Mouse (Mus musculus) hindbrain, embryonic 15.5 days (tissue): ENCODE data around the gene Kcnab1. TPM values are rescaled to one million over a fixed set of nuclear protein-coding genes. Genes with fewer than 3 reads are reported as not detected.
A peak's percentile ranks its signal among the peaks of the same experiment; 100 is the strongest.

Experiments used
- ATAC-seq: fragments of 200-750 bp; cut with Nextera tagmentation; 2 replicates; pipeline ENCODE4 v1.8.0; 2017; ENCODE audit warnings: low read depth, moderate number of reproducible peaks, moderate TSS enrichment; ENCODE audit not compliant: low FRiP score
- H3K27ac ChIP-seq: fragments of 300-500 bp; sonication (generic); replicated peaks from 2 replicates; pipeline ENCODE4 v1.5.1; 2015; ENCODE audit warnings: mild to moderate bottlenecking, inconsistent platforms
- H3K27me3 ChIP-seq: fragments of 300-500 bp; sonication (generic); 2 replicates; pipeline ENCODE4 v1.6.1; 2015; ENCODE audit warnings: control low read depth, inconsistent platforms
- H3K36me3 ChIP-seq: fragments of 300-500 bp; sonication (generic); 2 replicates; pipeline ENCODE4 v1.6.1; 2015; ENCODE audit warnings: control low read depth, inconsistent platforms
- H3K4me1 ChIP-seq: fragments of 300-500 bp; sonication (generic); replicated peaks from 2 replicates; pipeline ENCODE4 v1.6.1; 2015; ENCODE audit warnings: control low read depth, inconsistent platforms
- H3K4me2 ChIP-seq: fragments of 300-500 bp; sonication (generic); 2 replicates; pipeline ENCODE4 v1.6.1; 2015; ENCODE audit warnings: moderate library complexity, mild to moderate bottlenecking, inconsistent platforms
- H3K4me3 ChIP-seq: fragments of 300-500 bp; sonication (generic); 2 replicates; pipeline ENCODE4 v1.5.1; 2015; ENCODE audit warnings: mild to moderate bottlenecking, inconsistent platforms
- H3K9ac ChIP-seq: fragments of 300-500 bp; sonication (generic); 2 replicates; pipeline ENCODE4 v1.6.1; 2015; ENCODE audit warnings: inconsistent platforms
- H3K9me3 ChIP-seq: fragments of 300-500 bp; sonication (generic); 2 replicates; pipeline ENCODE4 v1.6.1; 2016; ENCODE audit warnings: control low read depth, inconsistent platforms
- WGBS: fragments of 180-500 bp; shearing (Covaris S2); methylation state at CpG from one replicate; pipeline ENCODE4 v1.1.7; 2015; 5-methylcytosine and 5-hydroxymethylcytosine counted together
- polyA plus RNA-seq: library from polyadenylated mRNA; unstranded; fragments of >200 nt; fragmentation: Nextera tagmentation; extraction: Ambion mirVana; gene quantifications from 2 replicates; pipeline ENCODE4 v1.2.1, GENCODE M21; 2015

Gene Kcnab1
- polyA plus RNA-seq = 9.6 and 10.9 TPM in 2 replicates

DNA sequence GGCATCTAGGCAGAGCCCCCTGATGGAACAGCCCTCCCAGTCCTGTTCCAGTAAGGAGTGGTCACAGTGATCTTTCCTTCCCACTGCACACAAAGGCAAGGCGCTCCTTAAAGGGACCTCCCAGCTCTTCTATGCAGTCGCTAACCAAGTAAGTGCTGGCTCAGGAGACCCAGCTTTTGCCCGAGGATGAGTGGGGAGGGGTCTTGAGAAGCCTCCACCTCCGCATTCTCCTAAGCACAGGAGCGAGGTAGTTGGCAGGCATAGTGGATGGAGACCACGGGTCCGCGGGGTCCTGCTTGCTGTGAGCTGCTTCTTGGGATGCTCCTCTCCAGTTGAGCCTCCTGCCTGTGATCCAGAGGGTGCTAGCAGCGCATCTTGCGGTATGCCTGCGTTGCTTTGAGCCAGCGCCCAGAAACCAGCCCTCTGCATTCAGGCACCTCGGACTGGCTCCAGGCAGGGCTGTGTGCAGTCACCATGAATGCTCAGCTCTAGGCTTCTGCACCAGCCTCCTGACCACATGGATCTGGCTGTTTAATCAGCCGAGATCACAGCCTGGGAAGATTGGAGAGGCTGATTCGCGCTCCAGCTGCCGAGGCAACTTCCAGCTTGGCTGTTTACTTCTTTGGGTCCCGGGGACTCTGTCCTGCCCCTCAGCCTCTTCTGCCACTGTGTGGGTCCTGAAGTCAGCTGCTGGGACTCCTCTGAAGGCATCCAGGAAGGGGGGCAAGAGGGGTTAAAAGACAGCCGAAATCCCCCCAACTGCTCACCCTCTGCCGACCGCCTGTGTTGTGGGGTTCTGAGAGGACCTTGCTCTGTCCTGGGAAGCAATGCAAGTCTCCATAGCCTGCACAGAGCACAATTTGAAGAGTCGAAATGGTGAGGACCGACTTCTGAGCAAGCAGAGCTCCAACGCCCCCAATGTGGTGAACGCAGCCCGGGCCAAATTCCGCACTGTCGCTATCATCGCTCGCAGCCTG lies at the start of gene Kcnab1:
Kcnab1 (plus strand) TSS at position 440 of the 977 bp plus-strand sequence.
- Histone ChIP-seq H3K4me1 (peaks cover 21% of the 10 kb centered on the region), H3K9me3 (no peaks in the 10 kb centered on the region), H3K27ac (peak within 1 kb of the TSS; percentile 55), H3K4me3 (peak within 1 kb of the TSS; percentile 56), H3K27me3 (0 out of 2 replicates have a peak, but pooled peaks cover 7% of the 10 kb centered on the region), H3K4me2 (peak within 1 kb of the TSS; percentile 97), H3K36me3 (no peaks in the 10 kb centered on the region), H3K9ac (peak within 1 kb of the TSS; percentile 59)
- 2% methylated on average over 30 of the region's 30 CpGs for WGBS
- ATAC-seq = peak; percentile 92

DNA sequence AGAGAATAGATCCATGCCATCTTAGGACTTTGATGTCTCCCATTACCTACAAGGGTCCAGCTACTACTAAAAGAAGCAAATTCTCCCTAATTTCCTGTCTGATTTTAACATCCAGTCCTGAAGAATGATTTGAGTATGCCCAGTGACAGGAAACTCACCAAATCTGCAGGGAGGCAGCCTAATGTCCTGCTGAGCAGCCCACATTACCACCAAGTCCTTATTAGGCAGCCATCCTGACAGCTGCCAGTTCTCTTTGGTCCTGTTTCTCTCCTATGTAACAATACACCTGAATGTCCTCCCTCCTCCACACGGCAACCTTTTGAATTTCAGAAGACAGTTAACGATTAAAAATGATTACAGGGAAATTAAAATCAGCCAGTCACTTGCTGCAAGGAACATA lies 20.9 kb upstream of the Kcnab1 start:
- Histone ChIP-seq H3K4me2 (no peak overlapping the region), H3K27me3 (no peaks in the 10 kb centered on the region), H3K9ac (no peak overlapping the region), H3K4me3 (no peak overlapping the region), H3K27ac (no peak overlapping the region), H3K4me1 (no peaks in the 10 kb centered on the region), H3K36me3 (no peaks in the 10 kb centered on the region), H3K9me3 (no peaks in the 10 kb centered on the region)
- no peak for ATAC-seq
- WGBS = 73% methylated on average over 2 of the region's 2 CpGs

DNA sequence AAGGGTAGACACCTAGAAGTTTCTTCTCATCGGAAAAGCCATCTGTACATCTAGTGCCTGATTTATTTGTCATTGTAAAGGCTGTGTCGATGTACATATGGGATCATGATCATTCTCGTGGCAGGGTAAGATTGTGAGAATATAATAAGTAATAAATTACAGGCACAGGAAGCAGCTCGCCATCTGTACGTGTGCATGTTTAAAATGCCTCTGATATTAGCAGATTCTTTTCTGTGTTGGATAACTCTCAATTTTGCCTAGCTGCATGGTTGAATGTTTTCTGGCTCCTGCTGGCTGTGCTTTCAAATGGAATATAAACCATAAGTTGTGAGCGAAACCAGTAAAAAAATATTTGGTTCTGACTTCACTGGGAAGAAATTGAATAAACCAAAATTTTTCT lies 5.1 kb upstream of the Kcnab1 start:
- Histone ChIP-seq H3K9ac (no peak overlapping the region), H3K4me2 (no peak overlapping the region), H3K4me1 (peaks cover 8% of the 10 kb centered on the region), H3K4me3 (no peak overlapping the region), H3K36me3 (no peaks in the 10 kb centered on the region), H3K27ac (no peak overlapping the region), H3K27me3 (0 out of 2 replicates have a peak, but pooled peaks cover 7% of the 10 kb centered on the region), H3K9me3 (no peaks in the 10 kb centered on the region)
- no peak for ATAC-seq
- 71% methylated on average over 6 of the region's 6 CpGs for WGBS

DNA sequence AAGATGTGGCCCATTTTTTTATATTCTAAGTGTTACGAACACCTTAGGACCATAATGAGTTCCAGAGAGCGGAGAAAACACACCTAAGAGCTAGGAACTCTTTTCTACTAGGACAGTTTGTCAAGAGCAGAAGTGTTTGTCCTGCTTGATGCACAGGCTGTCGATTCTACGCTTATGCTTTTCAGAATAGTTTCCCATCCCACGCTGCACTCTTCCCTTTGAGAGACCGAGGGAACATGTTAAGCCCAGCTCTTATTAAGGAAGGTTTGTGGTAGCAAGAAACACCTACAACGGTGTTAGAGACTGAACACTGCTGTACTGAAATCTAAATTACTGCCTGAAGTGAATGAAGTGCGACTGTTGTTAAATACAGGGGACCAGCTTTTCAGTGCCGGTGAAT lies 1.0 kb downstream of the Kcnab1 start:
- H3K4me3 ChIP-seq = peak overlapping the region; percentile 56
- H3K4me1 ChIP-seq = peaks cover 21% of the 10 kb centered on the region
- ATAC-seq = no peak
- WGBS = 73% methylated on average over 9 of the region's 9 CpGs
- peak overlapping the region; percentile 97 for H3K4me2 ChIP-seq
- H3K9ac ChIP-seq = no peak overlapping the region
- no peaks in the 10 kb centered on the region for H3K36me3 ChIP-seq
- no peaks in the 10 kb centered on the region for H3K9me3 ChIP-seq
- no peak overlapping the region for H3K27ac ChIP-seq
- H3K27me3 ChIP-seq = 0 out of 2 replicates have a peak, but pooled peaks cover 7% of the 10 kb centered on the region

DNA sequence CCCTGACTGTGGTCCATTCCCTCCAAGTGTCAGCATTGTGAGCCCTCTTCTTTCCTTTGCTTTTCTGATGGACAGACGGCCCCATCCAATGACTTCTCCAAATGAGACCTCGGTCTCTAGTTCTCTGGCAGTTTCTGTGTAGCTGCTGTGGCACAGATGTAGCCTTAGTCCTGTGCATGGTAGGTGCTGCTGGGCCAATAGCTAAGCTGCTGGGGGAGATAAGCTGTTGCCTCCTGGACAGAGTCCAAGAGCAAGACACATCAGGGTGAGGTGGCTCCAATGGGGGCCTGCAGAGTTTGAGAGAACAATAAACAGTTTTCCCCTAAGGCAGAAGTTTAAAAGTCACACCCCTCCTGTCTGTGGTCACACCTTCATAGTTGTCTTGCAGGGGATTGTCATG lies 2.0 kb downstream of the Kcnab1 start:
- no peak for ATAC-seq
- Histone ChIP-seq H3K9me3 (no peaks in the 10 kb centered on the region), H3K4me2 (peak overlapping the region; percentile 97; the same call in 1 of the 2 replicates), H3K27me3 (0 out of 2 replicates have a peak, but pooled peaks cover 7% of the 10 kb centered on the region), H3K4me3 (no peak overlapping the region), H3K27ac (no peak overlapping the region), H3K4me1 (peaks cover 21% of the 10 kb centered on the region), H3K36me3 (no peaks in the 10 kb centered on the region), H3K9ac (no peak overlapping the region)
- WGBS = 84% methylated on average over 2 of the region's 2 CpGs

DNA sequence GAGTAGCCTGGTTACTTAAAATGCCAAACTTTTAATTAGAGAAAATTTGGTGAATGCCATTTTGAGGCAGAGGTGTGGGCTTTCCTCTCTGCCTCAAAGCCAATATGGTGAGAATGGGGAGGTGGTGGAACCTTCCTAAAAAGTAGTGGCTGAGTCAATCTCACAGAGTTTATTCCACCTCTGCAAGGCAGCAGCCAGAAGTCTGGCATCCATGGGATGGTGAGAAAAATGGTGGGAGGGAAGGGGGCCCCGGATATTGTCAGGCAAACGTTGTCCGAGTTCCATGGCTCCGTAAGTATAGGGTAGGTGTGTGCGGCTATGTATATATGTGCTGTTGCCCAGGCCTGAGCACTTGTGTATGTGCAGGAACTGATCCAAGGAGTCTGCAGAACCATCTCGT lies 6.0 kb downstream of the Kcnab1 start:
- no peaks in the 10 kb centered on the region for H3K27me3 ChIP-seq
- H3K9ac ChIP-seq = no peak overlapping the region
- H3K4me3 ChIP-seq = no peak overlapping the region
- no peaks in the 10 kb centered on the region for H3K36me3 ChIP-seq
- WGBS = 92% methylated on average over 6 of the region's 6 CpGs
- no peak overlapping the region for H3K4me2 ChIP-seq
- ATAC-seq = no peak
- H3K4me1 ChIP-seq = peaks cover 2% of the 10 kb centered on the region
- no peaks in the 10 kb centered on the region for H3K9me3 ChIP-seq
- H3K27ac ChIP-seq = no peak overlapping the region

DNA sequence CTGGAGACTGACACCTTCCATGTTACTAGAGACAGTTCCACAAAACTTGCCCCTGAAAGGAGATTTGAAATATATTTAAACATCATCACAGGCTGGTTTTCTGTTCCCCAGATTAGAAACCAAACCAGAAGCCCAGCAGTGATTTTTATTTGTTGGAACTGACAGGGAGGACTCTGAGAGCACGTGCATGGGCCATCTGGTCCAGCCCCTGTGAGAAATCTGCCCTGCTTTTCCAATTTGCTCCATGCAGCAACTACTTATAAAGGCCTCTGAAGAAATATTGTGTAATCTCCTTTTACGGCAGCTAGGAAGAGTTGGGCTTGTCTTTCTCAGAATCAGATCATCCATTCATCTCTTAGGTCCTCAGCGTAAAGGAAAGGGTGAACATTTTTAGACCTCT lies 7.8 kb downstream of the Kcnab1 start:
- no peaks in the 10 kb centered on the region for H3K36me3 ChIP-seq
- WGBS = 81% methylated on average over 3 of the region's 3 CpGs
- H3K4me3 ChIP-seq = no peak overlapping the region

DNA sequence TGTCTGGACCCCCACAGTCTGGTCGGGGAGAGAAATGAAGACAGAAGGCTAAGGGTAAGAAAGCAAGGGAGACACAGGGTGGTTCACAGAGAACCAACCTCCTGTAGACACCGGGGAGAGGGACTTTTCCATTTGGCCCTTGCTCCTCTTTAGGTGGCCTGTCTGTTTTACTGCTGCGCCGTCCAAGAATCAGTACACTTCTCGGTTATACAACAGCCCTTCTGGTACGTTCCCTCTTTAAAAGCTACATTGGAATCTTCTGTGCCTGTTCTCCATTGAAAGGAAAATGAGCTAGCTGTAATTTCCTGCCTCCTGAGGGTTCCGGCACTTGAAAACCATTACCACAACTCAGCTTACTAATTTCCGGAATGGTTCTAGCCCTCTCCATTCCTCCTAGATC lies 8.2 kb downstream of the Kcnab1 start:
- no peak overlapping the region for H3K27ac ChIP-seq
- 83% methylated on average over 8 of the region's 8 CpGs for WGBS
- no peak overlapping the region for H3K4me3 ChIP-seq
- H3K9ac ChIP-seq = no peak overlapping the region
- H3K9me3 ChIP-seq = no peaks in the 10 kb centered on the region
- ATAC-seq = no peak
- H3K27me3 ChIP-seq = no peaks in the 10 kb centered on the region
- H3K4me2 ChIP-seq = no peak overlapping the region
- H3K36me3 ChIP-seq = no peaks in the 10 kb centered on the region
- no peaks in the 10 kb centered on the region for H3K4me1 ChIP-seq

More for the DNA sequence above, 7.8 kb downstream of the Kcnab1 start:
- Histone ChIP-seq H3K9me3 (no peaks in the 10 kb centered on the region), H3K9ac (no peak overlapping the region), H3K27ac (no peak overlapping the region), H3K4me1 (no peaks in the 10 kb centered on the region), H3K27me3 (no peaks in the 10 kb centered on the region), H3K4me2 (no peak overlapping the region)
- no peak for ATAC-seq

DNA sequence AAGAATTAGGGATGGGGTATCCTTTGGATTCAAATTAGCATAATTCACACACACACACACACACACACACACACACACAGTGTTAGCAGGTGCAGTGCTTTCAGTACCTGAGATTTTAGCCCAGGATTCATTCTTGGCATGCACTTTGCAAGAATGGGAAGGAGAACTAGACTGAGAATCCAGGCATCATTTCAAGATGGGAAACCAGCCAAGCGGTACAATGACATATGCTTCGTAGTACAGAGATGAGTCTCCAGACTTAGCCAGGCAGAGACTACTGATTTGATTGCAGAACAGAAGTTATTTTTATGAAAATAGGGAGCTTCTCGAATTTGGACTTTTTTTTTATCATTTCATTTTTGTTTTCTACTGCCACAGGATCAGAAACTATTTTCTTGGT lies 15.8 kb downstream of the Kcnab1 start:
- H3K36me3 ChIP-seq = no peaks in the 10 kb centered on the region
- no peaks in the 10 kb centered on the region for H3K27me3 ChIP-seq
- no peak overlapping the region for H3K27ac ChIP-seq
- 0 out of 2 replicates have a peak, but pooled peaks have one; percentile 51 for ATAC-seq
- no peak overlapping the region for H3K4me2 ChIP-seq
- H3K9ac ChIP-seq = no peak overlapping the region
- no peaks in the 10 kb centered on the region for H3K4me1 ChIP-seq
- no peak overlapping the region for H3K4me3 ChIP-seq
- H3K9me3 ChIP-seq = no peaks in the 10 kb centered on the region
- 64% methylated on average over 3 of the region's 3 CpGs for WGBS

DNA sequence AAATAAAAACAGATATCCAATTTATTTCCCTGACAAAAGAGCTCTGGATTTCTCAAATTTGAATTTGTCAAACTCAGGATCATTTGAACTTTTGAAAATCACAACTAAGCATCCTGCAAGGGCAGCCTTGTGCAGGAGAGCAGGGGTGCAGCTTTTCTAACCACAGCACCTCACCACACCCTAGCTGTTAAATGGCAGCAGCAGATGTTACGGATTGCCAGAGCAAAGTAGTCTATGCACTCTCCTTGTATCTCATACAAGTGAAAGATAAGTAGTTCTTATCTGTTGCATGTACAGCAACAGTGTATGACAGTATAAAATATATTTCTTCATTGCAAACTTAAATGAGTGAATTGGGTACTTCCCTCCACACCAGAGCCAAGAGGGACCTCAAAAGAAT lies 20.4 kb downstream of the Kcnab1 start:
- no peaks in the 10 kb centered on the region for H3K9me3 ChIP-seq
- H3K27ac ChIP-seq = no peak overlapping the region
- no peak for ATAC-seq
- H3K9ac ChIP-seq = no peak overlapping the region
- H3K4me2 ChIP-seq = no peak overlapping the region
- 93% methylated on average over 1 of the region's 1 CpGs for WGBS
- H3K4me3 ChIP-seq = no peak overlapping the region
- no peaks in the 10 kb centered on the region for H3K27me3 ChIP-seq
- no peaks in the 10 kb centered on the region for H3K36me3 ChIP-seq
- H3K4me1 ChIP-seq = no peaks in the 10 kb centered on the region

DNA sequence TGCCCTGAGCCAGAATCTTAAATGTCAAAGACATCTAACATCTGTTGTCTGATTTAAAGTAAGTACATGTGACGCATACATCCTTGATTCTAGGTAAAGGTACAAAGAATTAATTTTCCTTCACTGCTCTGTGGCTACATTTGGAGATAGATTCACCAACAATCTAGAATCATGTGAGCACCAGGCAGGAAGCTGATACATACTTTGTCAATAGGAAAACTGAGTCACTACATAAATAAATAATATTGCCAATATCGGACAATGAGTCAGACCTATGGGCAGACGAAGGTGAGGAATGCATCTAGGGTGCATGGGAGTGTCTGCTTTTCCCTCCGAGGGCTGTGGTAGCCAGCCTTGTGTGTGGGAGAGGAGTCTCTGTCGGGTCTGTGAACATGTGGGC lies 25.7 kb downstream of the Kcnab1 start:
- Histone ChIP-seq H3K27ac (no peak overlapping the region), H3K9ac (no peak overlapping the region), H3K27me3 (no peaks in the 10 kb centered on the region), H3K4me1 (no peaks in the 10 kb centered on the region), H3K36me3 (no peaks in the 10 kb centered on the region), H3K4me2 (no peak overlapping the region), H3K9me3 (no peaks in the 10 kb centered on the region), H3K4me3 (no peak overlapping the region)
- ATAC-seq = no peak
- 80% methylated on average over 5 of the region's 5 CpGs for WGBS

DNA sequence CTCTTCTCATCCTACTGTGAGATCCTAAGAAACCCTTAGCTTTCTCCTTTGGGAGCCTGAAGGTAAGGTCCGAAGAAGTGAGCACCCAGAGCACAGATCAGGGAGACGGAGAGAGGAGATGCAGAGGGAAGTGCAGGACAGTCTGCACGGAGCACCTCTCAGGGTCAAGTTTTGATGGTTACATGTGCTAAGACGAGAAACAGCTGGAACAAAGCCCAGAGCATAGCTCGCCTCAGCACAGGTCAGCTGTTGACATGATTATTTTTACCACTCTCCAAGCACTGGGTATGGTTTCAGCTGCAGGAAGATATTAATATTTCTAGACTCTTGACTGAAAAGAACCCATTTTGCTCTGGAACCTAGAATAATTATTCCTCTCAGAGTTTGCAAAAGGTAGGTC lies 27.7 kb downstream of the Kcnab1 start:
- Histone ChIP-seq H3K4me1 (no peaks in the 10 kb centered on the region), H3K9ac (no peak overlapping the region), H3K4me3 (no peak overlapping the region), H3K36me3 (no peaks in the 10 kb centered on the region), H3K9me3 (no peaks in the 10 kb centered on the region), H3K4me2 (no peak overlapping the region), H3K27me3 (no peaks in the 10 kb centered on the region), H3K27ac (no peak overlapping the region)
- 85% methylated on average over 5 of the region's 5 CpGs for WGBS
- no peak for ATAC-seq
